Mouse (Mus musculus): ENCODE measurements at regions not wholly inside any gene's neighbourhood (a gene's known extent, or its start where the extent isn't known, plus 50 kb on each side); places are given as distances from the start of the nearest gene placed in this dataset.

- H3K4me2 ChIP-seq (ENCODE audit: low read depth, low read length, severe bottlenecking), result no peak overlapping the region
- H3K27me3 ChIP-seq (ENCODE audit: control insufficient read depth, insufficient read depth, low read length), result no peaks in the 10 kb centered on the region
- H3K4me1 ChIP-seq (replicated peaks; ENCODE audit: control insufficient read depth, insufficient read depth, low read length), result peaks cover 4% of the 10 kb centered on the region; the same call in 1 of the 2 replicates
- DNase-seq (ENCODE audit: low spot score) (peak; percentile 25), ATAC-seq (replicated peaks; ENCODE audit: low FRiP score) (no peak)
- H3K4me3 ChIP-seq (ENCODE audit: low read depth, low read length), result no peak overlapping the region
- no peak overlapping the region; the same call in 1 of the 2 replicates for H3K9ac ChIP-seq (ENCODE audit: low read length)
- no peaks in the 10 kb centered on the region for H3K36me3 ChIP-seq (ENCODE audit: control insufficient read depth, insufficient read depth, low read length)
- no peak overlapping the region for H3K27ac ChIP-seq (ENCODE audit: low read depth, low read length)
- no peaks in the 10 kb centered on the region for H3K9me3 ChIP-seq (ENCODE audit: control insufficient read depth, low read length)
These were observed 107.2 kb downstream of the Ephb3 start for GRCm38 (mm10) chr16:21311781-21312180.

GRCm38 (mm10) chr16:21315751-21316151, 107.2 kb upstream of the Vps8 start:
- ATAC-seq (replicated peaks; ENCODE audit: low FRiP score) (no peak), DNase-seq (ENCODE audit: low spot score) (no peak)
- 77% methylated on average over 6 of the region's 6 CpGs for WGBS
- H3K4me2 ChIP-seq (ENCODE audit: low read depth, low read length, severe bottlenecking), result no peak overlapping the region
- no peaks in the 10 kb centered on the region for H3K36me3 ChIP-seq (ENCODE audit: control insufficient read depth, insufficient read depth, low read length)
- H3K27me3 ChIP-seq (ENCODE audit: control insufficient read depth, insufficient read depth, low read length), result no peaks in the 10 kb centered on the region
- no peak overlapping the region for H3K27ac ChIP-seq (ENCODE audit: low read depth, low read length)
- no peak overlapping the region for H3K4me3 ChIP-seq (ENCODE audit: low read depth, low read length)
- H3K4me1 ChIP-seq (replicated peaks; ENCODE audit: control insufficient read depth, insufficient read depth, low read length), result no peaks in the 10 kb centered on the region; the same call in 1 of the 2 replicates
- H3K9me3 ChIP-seq (ENCODE audit: control insufficient read depth, low read length), result no peaks in the 10 kb centered on the region
- H3K9ac ChIP-seq (ENCODE audit: low read length), result no peak overlapping the region

GRCm38 (mm10) chr16:21318009-21318639, 104.8 kb upstream of the Vps8 start:
- H3K9me3 ChIP-seq (ENCODE audit: control insufficient read depth, low read length), result no peaks in the 10 kb centered on the region
- no peak for ATAC-seq (replicated peaks; ENCODE audit: low FRiP score)
- H3K36me3 ChIP-seq (ENCODE audit: control insufficient read depth, insufficient read depth, low read length), result no peaks in the 10 kb centered on the region
- no peak for DNase-seq (ENCODE audit: low spot score)
- H3K9ac ChIP-seq (ENCODE audit: low read length), result no peak overlapping the region
- H3K27ac ChIP-seq (ENCODE audit: low read depth, low read length), result no peak overlapping the region
- 0 out of 2 replicates have a peak, but pooled peaks cover 2% of the 10 kb centered on the region for H3K4me1 ChIP-seq (replicated peaks; ENCODE audit: control insufficient read depth, insufficient read depth, low read length)
- no peak overlapping the region for H3K4me2 ChIP-seq (ENCODE audit: low read depth, low read length, severe bottlenecking)
- peaks cover 2% of the 10 kb centered on the region for H3K27me3 ChIP-seq (ENCODE audit: control insufficient read depth, insufficient read depth, low read length)
- WGBS, result 85% methylated on average over 7 of the region's 7 CpGs
- no peak overlapping the region for H3K4me3 ChIP-seq (ENCODE audit: low read depth, low read length)

- no peak for ATAC-seq (replicated peaks; ENCODE audit: low FRiP score)
- H3K4me2 ChIP-seq (ENCODE audit: low read depth, low read length, severe bottlenecking), result no peak overlapping the region
- 68% methylated on average over 9 of the region's 9 CpGs for WGBS
These were observed 104.1 kb upstream of the Vps8 start for GRCm38 (mm10) chr16:21318640-21319365.

GRCm38 (mm10) chr16:21320284-21320683, 102.6 kb upstream of the Vps8 start:
- no peak overlapping the region for H3K4me3 ChIP-seq (ENCODE audit: low read depth, low read length)
- peaks cover 2% of the 10 kb centered on the region for H3K27me3 ChIP-seq (ENCODE audit: control insufficient read depth, insufficient read depth, low read length)
- no peaks in the 10 kb centered on the region for H3K9me3 ChIP-seq (ENCODE audit: control insufficient read depth, low read length)
- H3K27ac ChIP-seq (ENCODE audit: low read depth, low read length), result no peak overlapping the region
- H3K4me2 ChIP-seq (ENCODE audit: low read depth, low read length, severe bottlenecking), result no peak overlapping the region
- WGBS, result 84% methylated on average over 2 of the region's 2 CpGs
- H3K9ac ChIP-seq (ENCODE audit: low read length), result no peak overlapping the region
- DNase-seq (ENCODE audit: low spot score) (no peak), ATAC-seq (replicated peaks; ENCODE audit: low FRiP score) (no peak)
- H3K4me1 ChIP-seq (replicated peaks; ENCODE audit: control insufficient read depth, insufficient read depth, low read length), result 0 out of 2 replicates have a peak, but pooled peaks cover 2% of the 10 kb centered on the region
- no peaks in the 10 kb centered on the region for H3K36me3 ChIP-seq (ENCODE audit: control insufficient read depth, insufficient read depth, low read length)

More at GRCm38 (mm10) chr16:21318640-21319365, 104.1 kb upstream of the Vps8 start:
- H3K9me3 ChIP-seq (ENCODE audit: control insufficient read depth, low read length), result no peaks in the 10 kb centered on the region
- peaks cover 2% of the 10 kb centered on the region for H3K27me3 ChIP-seq (ENCODE audit: control insufficient read depth, insufficient read depth, low read length)
- H3K27ac ChIP-seq (ENCODE audit: low read depth, low read length), result no peak overlapping the region
- no peaks in the 10 kb centered on the region for H3K36me3 ChIP-seq (ENCODE audit: control insufficient read depth, insufficient read depth, low read length)
- DNase-seq (ENCODE audit: low spot score), result no peak
- no peak overlapping the region for H3K4me3 ChIP-seq (ENCODE audit: low read depth, low read length)
- H3K9ac ChIP-seq (ENCODE audit: low read length), result no peak overlapping the region
- H3K4me1 ChIP-seq (replicated peaks; ENCODE audit: control insufficient read depth, insufficient read depth, low read length), result 0 out of 2 replicates have a peak, but pooled peaks cover 2% of the 10 kb centered on the region

GRCm38 (mm10) chr16:21321188-21322070, 101.5 kb upstream of the Vps8 start:
- H3K4me3 ChIP-seq (ENCODE audit: low read depth, low read length), result no peak overlapping the region
- H3K36me3 ChIP-seq (ENCODE audit: control insufficient read depth, insufficient read depth, low read length), result no peaks in the 10 kb centered on the region
- DNase-seq (ENCODE audit: low spot score), result peak; percentile 68
- H3K9ac ChIP-seq (ENCODE audit: low read length), result no peak overlapping the region
- ATAC-seq (replicated peaks; ENCODE audit: low FRiP score), result no peak
- H3K4me1 ChIP-seq (replicated peaks; ENCODE audit: control insufficient read depth, insufficient read depth, low read length), result 0 out of 2 replicates have a peak, but pooled peaks cover 2% of the 10 kb centered on the region
- no peaks in the 10 kb centered on the region for H3K9me3 ChIP-seq (ENCODE audit: control insufficient read depth, low read length)
- H3K27ac ChIP-seq (ENCODE audit: low read depth, low read length), result no peak overlapping the region
- no peak overlapping the region for H3K4me2 ChIP-seq (ENCODE audit: low read depth, low read length, severe bottlenecking)
- H3K27me3 ChIP-seq (ENCODE audit: control insufficient read depth, insufficient read depth, low read length), result peaks cover 2% of the 10 kb centered on the region
- 44% methylated on average over 18 of the region's 18 CpGs for WGBS

- Histone ChIP-seq H3K36me3 (ENCODE audit: control insufficient read depth, insufficient read depth, low read length) (no peaks in the 10 kb centered on the region), H3K4me2 (ENCODE audit: low read depth, low read length, severe bottlenecking) (no peak overlapping the region), H3K27me3 (ENCODE audit: control insufficient read depth, insufficient read depth, low read length) (peaks cover 2% of the 10 kb centered on the region), H3K27ac (ENCODE audit: low read depth, low read length) (no peak overlapping the region), H3K9ac (ENCODE audit: low read length) (no peak overlapping the region), H3K4me1 (replicated peaks; ENCODE audit: control insufficient read depth, insufficient read depth, low read length) (0 out of 2 replicates have a peak, but pooled peaks cover 2% of the 10 kb centered on the region), H3K9me3 (ENCODE audit: control insufficient read depth, low read length) (no peaks in the 10 kb centered on the region), H3K4me3 (ENCODE audit: low read depth, low read length) (no peak overlapping the region)
- DNase-seq (ENCODE audit: low spot score) (no peak), ATAC-seq (replicated peaks; ENCODE audit: low FRiP score) (no peak)
- WGBS, result 51% methylated on average over 10 of the region's 10 CpGs
These were observed 100.5 kb upstream of the Vps8 start for GRCm38 (mm10) chr16:21322437-21322836.

GRCm38 (mm10) chr16:21323446-21324034, 99.4 kb upstream of the Vps8 start:
- ATAC-seq (replicated peaks; ENCODE audit: low FRiP score) (no peak), DNase-seq (ENCODE audit: low spot score) (no peak)
- Histone ChIP-seq H3K4me1 (replicated peaks; ENCODE audit: control insufficient read depth, insufficient read depth, low read length) (0 out of 2 replicates have a peak, but pooled peaks cover 2% of the 10 kb centered on the region), H3K36me3 (ENCODE audit: control insufficient read depth, insufficient read depth, low read length) (no peaks in the 10 kb centered on the region), H3K9ac (ENCODE audit: low read length) (no peak overlapping the region), H3K4me2 (ENCODE audit: low read depth, low read length, severe bottlenecking) (no peak overlapping the region), H3K4me3 (ENCODE audit: low read depth, low read length) (no peak overlapping the region), H3K9me3 (ENCODE audit: control insufficient read depth, low read length) (no peaks in the 10 kb centered on the region), H3K27ac (ENCODE audit: low read depth, low read length) (no peak overlapping the region), H3K27me3 (ENCODE audit: control insufficient read depth, insufficient read depth, low read length) (peaks cover 2% of the 10 kb centered on the region)
- WGBS, result 54% methylated on average over 3 of the region's 3 CpGs

All from forebrain, embryonic 11.5 days (tissue).